In genomic region chr2:27699574-27699973, GRCm38 (mm10) we compare ENCODE assay signal across 8 mouse cellular contexts. TPM values are rescaled to one million over a fixed set of nuclear protein-coding genes. Genes with fewer than 3 reads are reported as not detected.
DNase-seq lines count a peak whose midpoint lies in the region; ATAC-seq lines count a peak whose summit lies in the region.

No protein-coding gene starts in this region.

- WGBS in forebrain, embryonic 14.5 days: 12% methylated on average over 7 of the region's 7 CpGs
- WGBS in heart, embryonic 16.5 days: 7% methylated on average over 7 of the region's 7 CpGs
- WGBS in liver, embryonic 11.5 days: 41% methylated on average over 7 of the region's 7 CpGs
- 10% methylated on average over 7 of the region's 7 CpGs for WGBS in neural tube, embryonic 12.5 days

- peaks cover 16% of the 10 kb centered on the region for H3K4me1 ChIP-seq in forebrain, embryonic 14.5 days (ENCODE audit: control insufficient read depth, insufficient read depth, low read length)
- H3K4me1 ChIP-seq in heart, embryonic 16.5 days (ENCODE audit: control insufficient read depth, insufficient read depth, low read length): peaks cover 68% of the 10 kb centered on the region
- peaks cover 61% of the 10 kb centered on the region for H3K4me1 ChIP-seq in liver, embryonic 11.5 days (replicated peaks; ENCODE audit: control insufficient read depth, insufficient read depth, low read length)
- peaks cover 54% of the 10 kb centered on the region for H3K4me1 ChIP-seq in neural tube, embryonic 12.5 days

- H3K36me3 ChIP-seq in forebrain, embryonic 14.5 days (ENCODE audit: control insufficient read depth, insufficient read depth, low read length): no peaks in the 10 kb centered on the region
- H3K36me3 ChIP-seq in heart, embryonic 16.5 days (ENCODE audit: control insufficient read depth, insufficient read depth): no peaks in the 10 kb centered on the region
- no peaks in the 10 kb centered on the region for H3K36me3 ChIP-seq in liver, embryonic 11.5 days (ENCODE audit: control insufficient read depth, insufficient read depth, low read length)
- no peaks in the 10 kb centered on the region for H3K36me3 ChIP-seq in neural tube, embryonic 12.5 days

- no peaks in the 10 kb centered on the region for H3K27me3 ChIP-seq in forebrain, embryonic 14.5 days (replicated peaks; ENCODE audit: control insufficient read depth, insufficient read depth, low read length)
- H3K27me3 ChIP-seq in heart, embryonic 16.5 days (ENCODE audit: control insufficient read depth, insufficient read depth, low read length): no peaks in the 10 kb centered on the region
- no peaks in the 10 kb centered on the region for H3K27me3 ChIP-seq in liver, embryonic 11.5 days (replicated peaks; ENCODE audit: control insufficient read depth, insufficient read depth, low read length)
- H3K27me3 ChIP-seq in neural tube, embryonic 12.5 days (replicated peaks): no peaks in the 10 kb centered on the region

- DNase-seq in urinary bladder, adult 2 months (ENCODE audit: low spot score): peak; percentile 52
- DNase-seq in urinary bladder, postnatal 10 days (ENCODE audit: low spot score): no peak
- DNase-seq in forebrain, embryonic 14.5 days (ENCODE audit: low spot score): peak; percentile 63
- DNase-seq in kidney, postnatal 14 days: peak; percentile 93
- no peak for DNase-seq in liver, embryonic 11.5 days (ENCODE audit: low spot score)
- peak; percentile 86 to 87 for DNase-seq in urinary bladder, postnatal 4 days (ENCODE audit: low spot score in 2 of 2)

- peak overlapping the region; percentile 29; the same call in 1 of the 2 replicates for H3K9ac ChIP-seq in forebrain, embryonic 14.5 days (ENCODE audit: low read length)
- peak overlapping the region; percentile 54; the same call in 1 of the 2 replicates for H3K9ac ChIP-seq in heart, embryonic 16.5 days (ENCODE audit: low read length)
- peak overlapping the region; percentile 31; the same call in 1 of the 2 replicates for H3K9ac ChIP-seq in liver, embryonic 11.5 days (ENCODE audit: low read depth, low read length)
- H3K9ac ChIP-seq in neural tube, embryonic 12.5 days: 0 out of 2 replicates have a peak overlapping the region, but pooled peaks have one; percentile 5

- no peak overlapping the region for H3K4me3 ChIP-seq in forebrain, embryonic 14.5 days (ENCODE audit: low read depth, low read length)
- no peak overlapping the region for H3K4me3 ChIP-seq in heart, embryonic 16.5 days (ENCODE audit: low read length)
- H3K4me3 ChIP-seq in liver, embryonic 11.5 days (ENCODE audit: low read depth, low read length): no peak overlapping the region
- no peak overlapping the region for H3K4me3 ChIP-seq in neural tube, embryonic 12.5 days

- peak; percentile 72; the same call in 1 of the 2 replicates for ATAC-seq in forebrain, embryonic 14.5 days
- peak; percentile 88 for ATAC-seq in heart, embryonic 16.5 days (replicated peaks; ENCODE audit: extremely low read depth, insufficient read depth, low FRiP score)
- ATAC-seq in liver, embryonic 11.5 days (replicated peaks; ENCODE audit: low FRiP score): no peak
- 0 out of 2 replicates have a peak, but pooled peaks have one; percentile 31 for ATAC-seq in neural tube, embryonic 12.5 days (ENCODE audit: low FRiP score, low read depth)

- no peaks in the 10 kb centered on the region for H3K9me3 ChIP-seq in forebrain, embryonic 14.5 days (replicated peaks; ENCODE audit: control insufficient read depth, low read length)
- H3K9me3 ChIP-seq in heart, embryonic 16.5 days (replicated peaks; ENCODE audit: control insufficient read depth, low read length): no peaks in the 10 kb centered on the region
- H3K9me3 ChIP-seq in liver, embryonic 11.5 days (ENCODE audit: control insufficient read depth, low read length): no peaks in the 10 kb centered on the region
- no peaks in the 10 kb centered on the region for H3K9me3 ChIP-seq in neural tube, embryonic 12.5 days

- no peak overlapping the region for H3K27ac ChIP-seq in forebrain, embryonic 14.5 days (ENCODE audit: low read depth, low read length)
- peak overlapping the region; percentile 43 for H3K27ac ChIP-seq in heart, embryonic 16.5 days (ENCODE audit: low read length)
- peak overlapping the region; percentile 33; the same call in 1 of the 2 replicates for H3K27ac ChIP-seq in liver, embryonic 11.5 days (ENCODE audit: low read depth, low read length)
- H3K27ac ChIP-seq in neural tube, embryonic 12.5 days: peak overlapping the region; percentile 23

- H3K4me2 ChIP-seq in forebrain, embryonic 14.5 days (ENCODE audit: low read length): no peak overlapping the region
- peak overlapping the region; percentile 28 for H3K4me2 ChIP-seq in heart, embryonic 16.5 days (ENCODE audit: low read depth, low read length)
- no peak overlapping the region for H3K4me2 ChIP-seq in liver, embryonic 11.5 days
- H3K4me2 ChIP-seq in neural tube, embryonic 12.5 days (replicated peaks): peak overlapping the region; percentile 24

RNA-seq across cellular contexts. Expression of gene Rxra, which starts 23.3 kb away (rescaled TPM):
- polyA plus RNA-seq in urinary bladder, adult 2 months (2012; rRNA removed): 60.0 and 69.6 TPM in 2 replicates
- polyA plus RNA-seq in forebrain, embryonic 14.5 days (2014; fragmentation: Nextera tagmentation; extraction: Ambion mirVana): 2.0 and 2.6 TPM in 2 replicates
- polyA plus RNA-seq in heart, embryonic 16.5 days (2015; fragmentation: Nextera tagmentation; extraction: Ambion mirVana): 6.6 and 8.4 TPM in 2 replicates
- 5.2 and 5.5 TPM in 2 replicates for polyA plus RNA-seq in liver, embryonic 11.5 days (2014; fragmentation: Nextera tagmentation; extraction: Ambion mirVana)
- 6.6 and 7.3 TPM in 2 replicates for polyA plus RNA-seq in neural tube, embryonic 12.5 days (2016; fragmentation: Nextera tagmentation; extraction: Ambion mirVana)

Comparison
In these comparisons a context has a peak if more than half of its experiments do, and no peak if none do; other contexts are left out.
1. DNase-seq: peak in urinary bladder, adult 2 months (single experiment), forebrain, embryonic 14.5 days (single experiment), kidney, postnatal 14 days (single experiment) and urinary bladder, postnatal 4 days (2 of 2); none in urinary bladder, postnatal 10 days (single experiment) and liver, embryonic 11.5 days (single experiment).
2. H3K4me2 ChIP-seq: peak in heart, embryonic 16.5 days (single experiment) and neural tube, embryonic 12.5 days (single experiment); none in forebrain, embryonic 14.5 days (single experiment) and liver, embryonic 11.5 days (single experiment).
3. Peak in every context shown above with its lines, with median percentiles within 50 percentile points of each other: H3K9ac ChIP-seq.